Mouse (Mus musculus) erythroblast, embryonic 14.5 days (primary cell): ENCODE results near the gene Rdh5. TPM values are rescaled to one million over a fixed set of nuclear protein-coding genes. Genes with fewer than 3 reads are reported as not detected.

Experiments
- H3K27me3 ChIP-seq: 2 replicates; pipeline ENCODE4 v1.6.1; 2012; ENCODE audit warnings: inconsistent platforms; ENCODE audit not compliant: control insufficient read depth
- H3K36me3 ChIP-seq: 2 replicates; pipeline ENCODE4 v1.6.1; 2012; ENCODE audit warnings: mild to moderate bottlenecking, inconsistent platforms; ENCODE audit not compliant: control insufficient read depth
- H3K4me1 ChIP-seq: 2 replicates; pipeline ENCODE4 v1.6.1; 2012; ENCODE audit warnings: inconsistent platforms; ENCODE audit not compliant: control insufficient read depth
- H3K4me3 ChIP-seq: replicated peaks from 2 replicates; pipeline ENCODE3; 2012; ENCODE audit warnings: moderate library complexity, mild to moderate bottlenecking, inconsistent platforms
- H3K9me3 ChIP-seq: 2 replicates; pipeline ENCODE4 v1.6.1; 2012; ENCODE audit warnings: low read length, inconsistent platforms, mixed read lengths; ENCODE audit not compliant: control insufficient read depth
- GATA1 ChIP-seq: IDR thresholded peaks from 2 replicates; pipeline ENCODE4 v1.6.1; 2012; ENCODE audit warnings: low read length, inconsistent platforms, mixed read lengths
- TAL1 ChIP-seq: IDR thresholded peaks from 3 replicates; pipeline ENCODE4 v1.6.1; 2012; ENCODE audit warnings: low read length, inconsistent platforms, mixed read lengths
- polyA plus RNA-seq: library from polyadenylated mRNA; stranded (reverse); fragments of >175 nt; gene quantifications from 2 replicates; pipeline ENCODE4 v1.2.3, GENCODE M21; 2012

Rdh5 gene
- polyA plus RNA-seq, 1 experiment = 0.06 TPM

- no peak within 1 kb of the TSS for H3K4me3 ChIP-seq
- no peak for TF ChIP-seq TAL1
- TF ChIP-seq GATA1 = no peak
- H3K27me3 ChIP-seq = peaks cover 22% of the 10 kb centered on the region
- no peaks in the 10 kb centered on the region for H3K36me3 ChIP-seq
- H3K9me3 ChIP-seq = no peaks in the 10 kb centered on the region
- H3K4me1 ChIP-seq = peaks cover 2% of the 10 kb centered on the region
Observed at GRCm38 (mm10) chr10:128900698-128901097, 22.0 kb downstream of the Rdh5 start, which contains the start of gene Cd63. TSS of gene Cd63 (plus strand) at chr10:128900989.

- H3K4me1 ChIP-seq = peaks cover 2% of the 10 kb centered on the region
Observed at GRCm38 (mm10) chr10:128899759-128900490, 22.8 kb downstream of the Rdh5 start.

GRCm38 (mm10) chr10:128897501-128897900 is 25.2 kb downstream of the Rdh5 start:
- Histone ChIP-seq H3K4me1 (peaks cover 2% of the 10 kb centered on the region), H3K27me3 (peaks cover 54% of the 10 kb centered on the region), H3K36me3 (no peaks in the 10 kb centered on the region), H3K9me3 (no peaks in the 10 kb centered on the region), H3K4me3 (no peak overlapping the region)
- TF ChIP-seq TAL1 (no peak), GATA1 (no peak)

More at GRCm38 (mm10) chr10:128899759-128900490, 22.8 kb downstream of the Rdh5 start:
- H3K9me3 ChIP-seq = no peaks in the 10 kb centered on the region
- TF ChIP-seq TAL1 (no peak), GATA1 (no peak)
- H3K27me3 ChIP-seq = peaks cover 30% of the 10 kb centered on the region
- no peaks in the 10 kb centered on the region for H3K36me3 ChIP-seq
- H3K4me3 ChIP-seq = no peak overlapping the region

- no peak for TF ChIP-seq TAL1
- H3K9me3 ChIP-seq = peaks cover 2% of the 10 kb centered on the region; the same call in 1 of the 2 replicates
- H3K4me1 ChIP-seq = peaks cover 2% of the 10 kb centered on the region
- no peaks in the 10 kb centered on the region for H3K36me3 ChIP-seq
- no peak overlapping the region for H3K4me3 ChIP-seq
- H3K27me3 ChIP-seq = peaks cover 61% of the 10 kb centered on the region
Observed at GRCm38 (mm10) chr10:128896807-128897206, 25.9 kb downstream of the Rdh5 start.

- Histone ChIP-seq H3K27me3 (peaks cover 68% of the 10 kb centered on the region), H3K36me3 (no peaks in the 10 kb centered on the region), H3K9me3 (peaks cover 3% of the 10 kb centered on the region; the same call in 1 of the 2 replicates), H3K4me1 (peaks cover 2% of the 10 kb centered on the region), H3K4me3 (no peak overlapping the region)
- TF ChIP-seq TAL1 (no peak), GATA1 (no peak)
Observed at GRCm38 (mm10) chr10:128895952-128896693, 26.6 kb downstream of the Rdh5 start.

- Histone ChIP-seq H3K4me3 (no peak overlapping the region), H3K4me1 (peaks cover 6% of the 10 kb centered on the region), H3K9me3 (peaks cover 7% of the 10 kb centered on the region; the same call in 1 of the 2 replicates), H3K36me3 (no peaks in the 10 kb centered on the region), H3K27me3 (peaks cover 75% of the 10 kb centered on the region)
- TF ChIP-seq GATA1 = no peak
- no peak for TF ChIP-seq TAL1
Observed at GRCm38 (mm10) chr10:128895437-128895836, 27.3 kb downstream of the Rdh5 start.

GRCm38 (mm10) chr10:128892246-128892645 is 30.4 kb downstream of the Rdh5 start:
- TF ChIP-seq GATA1 = no peak
- no peak for TF ChIP-seq TAL1
- no peak overlapping the region for H3K4me3 ChIP-seq
- H3K27me3 ChIP-seq = peaks cover 99% of the 10 kb centered on the region
- H3K9me3 ChIP-seq = peaks cover 7% of the 10 kb centered on the region; the same call in 1 of the 2 replicates
- H3K36me3 ChIP-seq = no peaks in the 10 kb centered on the region
- peaks cover 6% of the 10 kb centered on the region for H3K4me1 ChIP-seq

GRCm38 (mm10) chr10:128891296-128892094 is 31.2 kb downstream of the Rdh5 start, which contains the start of gene Gdf11:
TSS of gene Gdf11 (minus strand) at chr10:128891718.
- H3K27me3 ChIP-seq = peaks cover 99% of the 10 kb centered on the region
- peaks cover 7% of the 10 kb centered on the region; the same call in 1 of the 2 replicates for H3K9me3 ChIP-seq
- peaks cover 6% of the 10 kb centered on the region for H3K4me1 ChIP-seq
- H3K4me3 ChIP-seq = peak within 1 kb of the TSS; percentile 55
- H3K36me3 ChIP-seq = no peaks in the 10 kb centered on the region
- no peak for TF ChIP-seq GATA1
